In genomic region chr11:4804921-4805562, GRCm38 (mm10) we compare ENCODE assay signal across 18 mouse cellular contexts. TPM values are rescaled to one million over a fixed set of nuclear protein-coding genes. Genes with fewer than 3 reads are reported as not detected.
"Had no signal": no experiment of that assay in that cellular context is flagged by ENCODE, and none has a peak within 500 bp of the region (broad histone marks: within the 10 kb centered on the region; RNA-seq: fewer than 3 reads in every experiment).

No protein-coding gene starts in this region.

- H3K27ac ChIP-seq: kidney, postnatal 0 days; left cerebral cortex, adult 2 months; limb, embryonic 10.5 days; liver, embryonic 15.5 days; midbrain, embryonic 10.5 days had no signal

- H3K4me3 ChIP-seq: left cerebral cortex, adult 2 months; limb, embryonic 10.5 days; liver, embryonic 15.5 days; midbrain, embryonic 10.5 days; myocyte; neural tube, embryonic 15.5 days had no signal

- DNase-seq: kidney, postnatal 36 days; lung, embryonic 14.5 days; lung, postnatal 10 days; lung, postnatal 4 days; midbrain, embryonic 14.5 days; right cerebral cortex, adult 18-20 months; right cerebral cortex, postnatal 25 days; thymus, postnatal 4 days had no signal

- H3K9ac ChIP-seq: liver, embryonic 15.5 days; lung, embryonic 14.5 days; neural tube, embryonic 15.5 days had no signal

- H3K9me3 ChIP-seq: limb, embryonic 10.5 days; liver, embryonic 15.5 days; midbrain, embryonic 10.5 days; neural tube, embryonic 15.5 days had no signal

- H3K4me1 ChIP-seq: midbrain, embryonic 10.5 days had no signal

- H3K4me2 ChIP-seq: liver, embryonic 11.5 days; liver, embryonic 15.5 days; lung, embryonic 14.5 days; neural tube, embryonic 15.5 days had no signal

- H3K27me3 ChIP-seq: liver, embryonic 15.5 days; neural tube, embryonic 15.5 days had no signal

RNA-seq across cellular contexts. Expression of gene Cabp7, which starts 58.5 kb away (rescaled TPM):
- total RNA-seq: megakaryocyte, adult 5-6 weeks had no signal
- polyA plus RNA-seq: small intestine, adult 2 months had no signal
